Mouse (Mus musculus) spleen, embryonic (tissue): Measurements from ENCODE around the gene Trmt10a.

Experiments
- CTCF ChIA-PET: fragments of 350-600 bp; sonication (Branson Sonifier 250); formaldehyde crosslinking; loops from one replicate; lab custom pipeline; 2022; lab: Charles Lee

Trmt10a gene

DNA sequence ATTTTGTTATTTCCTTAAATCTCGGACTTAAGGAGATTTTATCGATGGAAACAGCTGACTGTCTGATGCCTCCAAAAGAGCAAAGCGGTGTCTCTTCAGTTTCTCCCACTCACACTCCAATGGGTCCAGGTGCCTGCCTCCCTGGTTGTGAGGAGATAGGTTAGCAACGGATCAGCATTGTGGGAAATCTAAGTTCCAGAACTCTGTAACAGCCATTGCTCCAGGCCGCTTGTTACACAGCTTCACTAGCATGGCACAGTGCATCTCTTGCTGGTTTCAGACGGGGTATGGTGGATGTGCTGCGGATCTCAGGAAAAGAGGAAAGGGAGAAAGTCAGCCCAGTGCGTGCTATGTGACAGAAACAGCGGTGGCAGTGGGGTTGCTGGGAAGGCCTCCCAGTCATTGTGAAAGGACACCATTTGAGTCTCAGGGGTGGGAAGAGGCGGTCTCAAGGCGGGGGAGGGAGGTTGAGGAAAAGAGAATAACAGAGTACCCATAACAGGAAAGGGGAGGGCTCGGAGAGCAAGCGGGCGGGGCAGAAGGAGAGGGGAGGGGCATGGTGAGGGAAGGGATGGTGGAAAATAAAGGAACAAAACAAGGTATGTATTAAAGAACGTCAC lies 50.5 kb downstream of the Trmt10a start, which contains the start of gene 4930579F01Rik:
Gene 4930579F01Rik, minus strand, starts transcription at position 143 of the 620 bp plus-strand sequence.
- CTCF ChIA-PET: no interaction called here

DNA sequence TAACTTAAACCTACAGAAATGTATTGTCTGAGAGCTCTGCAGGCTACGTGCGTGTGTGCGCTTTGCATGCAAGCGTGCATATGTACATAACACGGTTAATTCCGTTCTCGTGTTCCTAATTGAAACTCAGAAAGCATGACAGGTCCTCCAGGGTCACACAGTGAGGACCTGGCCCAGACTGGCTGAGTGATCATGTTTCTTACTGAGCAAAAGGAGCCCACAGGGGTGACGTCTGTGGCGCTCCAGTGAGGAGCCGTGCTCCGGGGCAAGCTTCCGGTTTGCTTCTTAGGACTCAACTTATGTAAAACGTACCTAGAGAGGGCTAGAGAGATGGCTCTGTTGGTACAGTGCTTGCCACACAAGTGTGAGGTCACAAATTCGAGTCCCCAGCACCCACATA lies 53.8 kb downstream of the Trmt10a start:
- CTCF ChIA-PET: no interaction called here

DNA sequence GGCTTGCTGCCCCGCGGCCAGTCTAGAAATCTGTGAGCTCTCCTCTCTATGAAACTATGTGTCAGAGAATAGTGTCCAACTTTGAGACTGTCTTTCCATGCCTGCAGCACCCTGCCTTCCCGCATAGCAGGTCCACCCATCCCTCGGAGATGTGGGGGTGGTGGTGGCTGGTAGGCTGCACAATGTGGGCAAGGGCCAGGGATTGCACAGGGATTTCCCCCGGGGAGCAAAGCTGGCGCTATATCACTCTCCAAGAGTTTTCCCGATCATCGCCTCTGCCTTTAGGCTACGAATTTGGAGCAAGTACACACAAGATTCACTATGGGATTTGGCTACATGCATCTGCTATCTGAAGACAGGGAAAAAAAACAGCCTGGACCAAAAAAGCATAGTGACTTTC lies 54.3 kb downstream of the Trmt10a start:
- CTCF ChIA-PET: no interaction called here

DNA sequence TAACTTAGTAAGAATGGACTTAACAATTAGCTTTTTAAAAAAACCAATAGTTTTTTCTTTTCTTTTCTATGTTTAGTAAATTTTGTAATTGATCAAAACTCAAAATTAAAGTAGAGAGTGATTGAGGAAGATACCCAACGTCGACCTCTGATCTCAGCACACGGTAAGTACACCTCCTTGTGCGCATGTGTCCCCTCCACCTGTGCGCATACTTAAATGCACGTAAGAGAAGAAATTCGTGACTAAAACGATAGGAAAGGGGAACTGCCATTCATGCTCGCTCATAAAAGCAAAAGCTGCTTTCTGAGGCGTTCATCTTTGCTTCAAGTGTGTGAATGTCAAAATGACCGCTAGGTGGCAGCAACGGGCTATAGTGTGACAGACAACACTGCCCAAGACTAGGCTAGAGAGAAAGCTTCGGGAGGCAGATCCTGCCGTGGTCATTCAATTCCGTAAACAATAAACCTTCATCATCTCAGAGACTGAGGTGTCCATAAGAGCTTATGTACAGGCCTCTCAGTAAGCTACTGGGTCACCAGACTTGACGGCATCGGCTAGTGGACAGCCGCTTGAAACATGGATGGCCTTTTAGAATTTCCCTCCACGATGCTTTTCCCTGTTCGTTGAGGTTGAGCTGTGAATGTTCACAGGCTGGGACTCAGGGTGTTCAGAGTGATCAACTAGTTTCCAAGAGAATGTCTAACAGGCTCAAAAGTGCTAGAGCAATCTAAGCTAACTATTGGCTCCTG lies 54.9 kb downstream of the Trmt10a start:
- CTCF ChIA-PET: no interaction called here

DNA sequence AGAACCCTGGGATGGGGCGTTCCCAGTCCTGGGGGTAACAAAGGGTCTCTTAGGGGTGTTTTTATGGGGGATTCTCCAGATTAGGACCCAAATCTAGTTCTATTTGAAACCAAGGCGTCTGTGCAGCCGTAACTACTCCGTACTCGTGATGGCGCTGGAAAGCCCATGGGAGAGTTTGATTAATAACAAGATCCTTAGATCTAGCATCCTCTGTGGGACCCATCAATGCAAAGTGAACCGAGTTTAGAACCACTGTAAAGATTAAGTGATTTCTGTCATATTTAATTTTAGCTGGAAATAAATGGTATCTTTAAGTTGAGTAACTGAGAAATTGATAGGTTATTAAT lies 55.4 kb downstream of the Trmt10a start:
- CTCF ChIA-PET: no interaction called here

DNA sequence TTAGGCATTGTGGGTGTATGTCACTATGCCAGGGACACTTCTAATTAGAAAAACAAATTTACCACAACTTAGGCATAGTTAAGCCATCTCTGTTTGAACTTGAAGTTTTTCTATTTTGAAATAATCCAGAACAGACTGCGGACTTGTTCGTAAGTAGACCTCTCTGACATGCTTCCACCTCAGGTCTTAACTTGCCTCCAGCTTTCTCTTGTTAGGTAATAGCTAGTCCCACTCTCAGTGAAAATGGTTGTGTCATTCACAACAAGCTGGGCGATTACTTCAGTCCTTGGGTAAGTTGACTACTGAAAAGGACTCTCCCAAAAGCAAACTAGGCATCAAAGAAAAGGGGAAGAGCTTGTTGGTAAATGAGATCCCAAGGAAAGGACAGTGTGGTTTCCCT lies 65.6 kb downstream of the Trmt10a start:
- CTCF ChIA-PET: no interaction called here
